Comparison of ENCODE assay signal across 23 mouse cellular contexts in the genomic region with DNA sequence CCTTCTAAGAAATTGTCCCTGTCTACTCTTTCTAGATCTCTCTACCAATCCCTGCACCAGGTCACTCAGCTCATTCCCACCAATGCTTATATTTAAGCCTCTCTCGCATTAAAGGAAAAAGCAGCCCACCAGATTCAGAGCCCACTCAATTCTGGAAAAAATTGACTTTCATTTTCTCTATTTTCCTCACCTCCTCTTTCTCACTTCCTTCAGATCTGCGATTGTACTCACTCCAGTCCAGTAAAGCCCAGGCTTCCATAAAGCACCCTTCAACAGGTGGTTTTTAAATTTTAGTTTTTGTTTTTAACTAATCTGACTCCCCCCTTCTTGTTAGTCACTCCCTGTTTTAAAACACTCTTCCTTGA. TPM values are rescaled to one million over a fixed set of nuclear protein-coding genes. Genes with fewer than 3 reads are reported as not detected.
A peak's percentile ranks its signal among the peaks of the same experiment; 100 is the strongest.
DNase-seq lines count a peak whose midpoint lies in the region; ATAC-seq and TF ChIP-seq lines count a peak whose summit lies in the region.
"Had no signal": no experiment of that assay in that cellular context is flagged by ENCODE, and none has a peak within 500 bp of the region (broad histone marks: within the 10 kb centered on the region; RNA-seq: fewer than 3 reads in every experiment).

No protein-coding gene starts in this region.

- no peaks in the 10 kb centered on the region for H3K9me3 ChIP-seq in liver, postnatal 0 days (ENCODE audit: low read length)
- H3K9me3 ChIP-seq in stomach, embryonic 16.5 days (replicated peaks; ENCODE audit: control insufficient read depth, low read length): no peaks in the 10 kb centered on the region
- H3K9me3 ChIP-seq in forebrain, embryonic 16.5 days (ENCODE audit: control insufficient read depth, low read length): no peaks in the 10 kb centered on the region
- H3K9me3 ChIP-seq: embryonic facial prominence, embryonic 10.5 days; embryonic facial prominence, embryonic 13.5 days; forebrain, embryonic 12.5 days; forebrain, embryonic 15.5 days had no signal

- no peaks in the 10 kb centered on the region for H3K27me3 ChIP-seq in liver, adult 2 months (ENCODE audit: control insufficient read depth, insufficient read depth, low read length)
- H3K27me3 ChIP-seq in liver, postnatal 0 days (ENCODE audit: insufficient read depth, low read length): no peaks in the 10 kb centered on the region
- H3K27me3 ChIP-seq in myocyte (ENCODE audit: control insufficient read depth, insufficient read depth, insufficient read length): no peaks in the 10 kb centered on the region
- H3K27me3 ChIP-seq in stomach, embryonic 16.5 days (ENCODE audit: control insufficient read depth, insufficient read depth, low read length): no peaks in the 10 kb centered on the region
- H3K27me3 ChIP-seq in forebrain, embryonic 16.5 days (replicated peaks; ENCODE audit: control insufficient read depth, insufficient read depth, low read length): no peaks in the 10 kb centered on the region
- H3K27me3 ChIP-seq: embryonic facial prominence, embryonic 13.5 days; forebrain, embryonic 12.5 days; forebrain, embryonic 15.5 days had no signal

- H3ac ChIP-seq in myocyte (ENCODE audit: control insufficient read depth, insufficient read length): no peak overlapping the region

- no peak for ATAC-seq in liver, postnatal 0 days
- ATAC-seq in stomach, embryonic 16.5 days (ENCODE audit: insufficient read depth, low FRiP score): no peak
- ATAC-seq in forebrain, embryonic 16.5 days: no peak
- ATAC-seq: forebrain, embryonic 15.5 days; hindbrain, postnatal 0 days had no signal

- no peak for TF ChIP-seq CTCF in liver, adult 2 months (IDR thresholded peaks at IDR 0.05; ENCODE audit: low read depth, low read length)
- TF ChIP-seq CTCF in liver, postnatal 0 days (IDR thresholded peaks at IDR 0.05; ENCODE audit: low read depth): no peak

- TF ChIP-seq EP300 in liver, postnatal 0 days (IDR thresholded peaks at IDR 0.05; ENCODE audit: low read depth): no peak

- no peak for TF ChIP-seq POLR2A in liver, adult 2 months (IDR thresholded peaks at IDR 0.05; ENCODE audit: extremely low read depth, insufficient read depth, low read length)
- no peak for TF ChIP-seq POLR2A in myocyte (IDR thresholded peaks at IDR 0.05; ENCODE audit: insufficient read length, low read depth)

- DNase-seq in liver, adult 2 months (ENCODE audit: extremely low read depth, low read depth, low spot score): no peak
- no peak for DNase-seq in liver, postnatal 0 days
- DNase-seq in MN1 (ENCODE audit: low spot score): no peak
- DNase-seq in thymus, postnatal 10 days (ENCODE audit: low spot score in 2 of 2): no peak
- DNase-seq: cerebellum, adult 11-12 months; cerebellum, adult 8-10 months; cerebellum, postnatal 10 days; cerebellum, postnatal 36 days; embryo, embryonic 11 days; gastrocnemius, adult 2 months; gastrocnemius, postnatal 14 days had no signal

- no peak overlapping the region for H3K4me2 ChIP-seq in liver, postnatal 0 days (ENCODE audit: low read depth, low read length)
- peak overlapping the region; percentile 30 for H3K4me2 ChIP-seq in myocyte (ENCODE audit: low read depth)
- H3K4me2 ChIP-seq in stomach, embryonic 16.5 days (ENCODE audit: low read depth, low read length): no peak overlapping the region
- H3K4me2 ChIP-seq in forebrain, embryonic 16.5 days (ENCODE audit: low read length): no peak overlapping the region
- H3K4me2 ChIP-seq: embryonic facial prominence, embryonic 13.5 days; forebrain, embryonic 12.5 days; forebrain, embryonic 15.5 days; heart, embryonic 11.5 days; hindbrain, embryonic 14.5 days had no signal

- no peak overlapping the region for H3K4me3 ChIP-seq in liver, adult 2 months (ENCODE audit: insufficient read depth, low read depth, low read length)
- H3K4me3 ChIP-seq in liver, postnatal 0 days (ENCODE audit: low read depth, low read length): no peak overlapping the region
- H3K4me3 ChIP-seq in myocyte: no peak overlapping the region
- no peak overlapping the region for H3K4me3 ChIP-seq in stomach, embryonic 16.5 days (replicated peaks; ENCODE audit: low read length)
- H3K4me3 ChIP-seq in forebrain, embryonic 16.5 days (replicated peaks; ENCODE audit: low read length): no peak overlapping the region
- H3K4me3 ChIP-seq: embryonic facial prominence, embryonic 10.5 days; embryonic facial prominence, embryonic 13.5 days; erythroblast, embryonic 14.5 days; forebrain, embryonic 12.5 days; forebrain, embryonic 15.5 days; gastrocnemius, adult 2 months had no signal

- no peaks in the 10 kb centered on the region for H3K79me2 ChIP-seq in liver, adult 2 months (ENCODE audit: control insufficient read depth, insufficient read depth, low read length)
- H3K79me2 ChIP-seq in myocyte (ENCODE audit: control insufficient read depth, insufficient read depth): no peaks in the 10 kb centered on the region

- peaks cover 4% of the 10 kb centered on the region for H3K4me1 ChIP-seq in liver, adult 2 months (ENCODE audit: control insufficient read depth, insufficient read depth, low read length)
- H3K4me1 ChIP-seq in liver, postnatal 0 days (ENCODE audit: insufficient read depth): no peaks in the 10 kb centered on the region
- H3K4me1 ChIP-seq in stomach, embryonic 16.5 days (ENCODE audit: control insufficient read depth, insufficient read depth, low read length): 0 out of 2 replicates have a peak, but pooled peaks cover 4% of the 10 kb centered on the region
- no peaks in the 10 kb centered on the region for H3K4me1 ChIP-seq in forebrain, embryonic 16.5 days (replicated peaks; ENCODE audit: control insufficient read depth, insufficient read depth, low read length)
- H3K4me1 ChIP-seq: embryonic facial prominence, embryonic 10.5 days; embryonic facial prominence, embryonic 13.5 days; forebrain, embryonic 12.5 days; forebrain, embryonic 15.5 days had no signal

- 94% methylated on average over 2 of the region's 2 CpGs for WGBS in liver, adult 2 months
- WGBS in liver, postnatal 0 days (ENCODE audit: insufficient replicate concordance): 87% methylated on average over 2 of the region's 2 CpGs
- WGBS in stomach, embryonic 16.5 days: 93% methylated on average over 2 of the region's 2 CpGs
- 92% methylated on average over 2 of the region's 2 CpGs for WGBS in forebrain, embryonic 16.5 days

- H3K36me3 ChIP-seq in liver, adult 2 months (ENCODE audit: control insufficient read depth, insufficient read depth, low read length): no peaks in the 10 kb centered on the region
- no peaks in the 10 kb centered on the region for H3K36me3 ChIP-seq in liver, postnatal 0 days (replicated peaks; ENCODE audit: insufficient read depth, low read length)
- no peaks in the 10 kb centered on the region for H3K36me3 ChIP-seq in myocyte (ENCODE audit: control insufficient read depth, insufficient read depth)
- H3K36me3 ChIP-seq in stomach, embryonic 16.5 days (ENCODE audit: control insufficient read depth, insufficient read depth, low read length): no peaks in the 10 kb centered on the region
- H3K36me3 ChIP-seq in forebrain, embryonic 16.5 days (ENCODE audit: control insufficient read depth, insufficient read depth): no peaks in the 10 kb centered on the region
- H3K36me3 ChIP-seq: embryonic facial prominence, embryonic 10.5 days; embryonic facial prominence, embryonic 13.5 days; forebrain, embryonic 12.5 days; forebrain, embryonic 15.5 days; G1E had no signal

- H3K27ac ChIP-seq in liver, adult 2 months (replicated peaks; ENCODE audit: insufficient read depth, low read depth, low read length): peak overlapping the region; percentile 75
- no peak overlapping the region for H3K27ac ChIP-seq in liver, postnatal 0 days (ENCODE audit: low read depth)
- peak overlapping the region; percentile 63 for H3K27ac ChIP-seq in stomach, embryonic 16.5 days (ENCODE audit: low read length)
- no peak overlapping the region for H3K27ac ChIP-seq in forebrain, embryonic 16.5 days (ENCODE audit: low read length)
- H3K27ac ChIP-seq: embryonic facial prominence, embryonic 10.5 days; forebrain, embryonic 12.5 days; forebrain, embryonic 15.5 days; hindbrain, embryonic 14.5 days; hindbrain, postnatal 0 days had no signal

- H3K9ac ChIP-seq in liver, adult 2 months (ENCODE audit: low read depth, low read length): no peak overlapping the region
- H3K9ac ChIP-seq in liver, postnatal 0 days (replicated peaks): no peak overlapping the region
- no peak overlapping the region for H3K9ac ChIP-seq in stomach, embryonic 16.5 days (ENCODE audit: low read length)
- H3K9ac ChIP-seq in forebrain, embryonic 16.5 days (replicated peaks; ENCODE audit: low read depth, low read length): no peak overlapping the region
- H3K9ac ChIP-seq: embryonic facial prominence, embryonic 13.5 days; forebrain, embryonic 12.5 days; forebrain, embryonic 15.5 days; hindbrain, embryonic 14.5 days had no signal

TF ChIP-seq in myocyte, 11 proteins besides CTCF, POLR2A, EP300 and RAD21 (continues in another document):
- TF ChIP-seq REST (IDR thresholded peaks at IDR 0.05; ENCODE audit: insufficient read depth, insufficient read length) (no peak), POLR2AphosphoS2 (IDR thresholded peaks at IDR 0.05; ENCODE audit: insufficient read length, low read depth) (no peak), TCF12 (IDR thresholded peaks at IDR 0.05; ENCODE audit: insufficient read depth, poor library complexity, severe bottlenecking) (no peak), CEBPB (IDR thresholded peaks at IDR 0.05; ENCODE audit: insufficient read depth, poor library complexity, severe bottlenecking) (no peak), TCF3 (IDR thresholded peaks at IDR 0.05; ENCODE audit: insufficient read length, low read depth) (no peak), MAX (IDR thresholded peaks at IDR 0.05; ENCODE audit: low read depth) (no peak), MYOD1 (IDR thresholded peaks at IDR 0.05; ENCODE audit: control insufficient read depth in 1 of 3, insufficient read length in 2 of 3, low read depth in 2 of 3) (no peak), USF1 (IDR thresholded peaks at IDR 0.05; ENCODE audit: low read depth) (no peak), E2F4 (IDR thresholded peaks at IDR 0.05; ENCODE audit: insufficient read depth) (no peak)

RNA-seq across cellular contexts. Expression of gene S100a10, which starts 25.1 kb away (rescaled TPM):
- 147 and 292 TPM in 2 replicates for total RNA-seq in liver, adult 2 months (2014; rRNA removed)
- polyA plus RNA-seq in liver, adult 2 months (2012; rRNA removed): 80.0 and 88.2 TPM in 2 replicates
- polyA plus RNA-seq in liver, postnatal 0 days (2015; fragmentation: Nextera tagmentation; extraction: Ambion mirVana): 75.4 and 82.0 TPM in 2 replicates
- polyA plus RNA-seq in myocyte (2012; fragmentation: generic; extraction: Trizol): 788 TPM
- 575 and 603 TPM in 2 replicates for polyA plus RNA-seq in stomach, embryonic 16.5 days (2015; fragmentation: Nextera tagmentation; extraction: Ambion mirVana)
- polyA plus RNA-seq in forebrain, embryonic 16.5 days (2015; fragmentation: Nextera tagmentation; extraction: Ambion mirVana): 117 and 124 TPM in 2 replicates
- total RNA-seq: G1E had no signal
- polyA plus RNA-seq: G1E had no signal

RNA-seq across cellular contexts. Expression of gene S100a11, which starts 59.7 kb away (rescaled TPM):
- 3.0 and 5.4 TPM in 2 replicates for total RNA-seq in liver, adult 2 months (2014; rRNA removed)
- polyA plus RNA-seq in liver, adult 2 months (2012; rRNA removed): 3.4 and 4.3 TPM in 2 replicates
- 330 and 336 TPM in 2 replicates for polyA plus RNA-seq in liver, postnatal 0 days (2015; fragmentation: Nextera tagmentation; extraction: Ambion mirVana)
- 1,972 TPM for polyA plus RNA-seq in myocyte (2012; fragmentation: generic; extraction: Trizol)
- 2,104 and 2,339 TPM in 2 replicates for polyA plus RNA-seq in stomach, embryonic 16.5 days (2015; fragmentation: Nextera tagmentation; extraction: Ambion mirVana)
- polyA plus RNA-seq in forebrain, embryonic 16.5 days (2015; fragmentation: Nextera tagmentation; extraction: Ambion mirVana): 104 and 129 TPM in 2 replicates
- total RNA-seq: G1E had no signal
- polyA plus RNA-seq: G1E had no signal

Comparison
In these comparisons a context has a peak if more than half of its experiments do, and no peak if none do; other contexts are left out.
1. H3K27ac ChIP-seq: peak in liver, adult 2 months (single experiment) and stomach, embryonic 16.5 days (single experiment); none in liver, postnatal 0 days (single experiment) and forebrain, embryonic 16.5 days (single experiment).
2. RNA of gene S100a11, which starts 59.7 kb away (polyA plus RNA-seq): 2,104 to 2,339 TPM in stomach, embryonic 16.5 days, 1,972 TPM in myocyte (single experiment), 330 to 336 TPM in liver, postnatal 0 days and 104 to 129 TPM in forebrain, embryonic 16.5 days; 3.4 to 4.3 TPM in liver, adult 2 months; every median in the first group is over 10 times any median in the second.